Mouse (Mus musculus): ENCODE results near the gene Tigit.

Tigit gene

DNA sequence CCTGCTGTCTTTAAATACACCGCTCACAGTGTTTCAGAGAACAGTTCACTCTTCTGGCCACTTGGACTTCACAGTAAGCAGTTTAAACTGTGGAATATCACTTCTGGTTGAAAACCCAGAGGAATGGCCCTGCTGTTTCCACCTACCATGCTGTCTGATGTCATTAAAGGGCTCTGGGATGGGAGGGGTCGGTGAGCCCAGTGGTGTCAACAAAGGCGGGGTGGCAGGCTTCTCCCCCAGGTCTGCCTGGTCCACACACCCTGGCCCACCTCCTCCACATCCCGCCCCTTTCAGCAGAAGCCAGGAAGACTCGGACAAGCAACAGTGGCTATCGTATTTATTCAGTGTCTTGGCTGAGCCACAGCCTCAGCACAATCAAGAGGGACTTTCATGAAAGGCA, 44.7 kb downstream of the Tigit start:
- no peak for DNase-seq (ENCODE audit: low read depth, low spot score)

DNA sequence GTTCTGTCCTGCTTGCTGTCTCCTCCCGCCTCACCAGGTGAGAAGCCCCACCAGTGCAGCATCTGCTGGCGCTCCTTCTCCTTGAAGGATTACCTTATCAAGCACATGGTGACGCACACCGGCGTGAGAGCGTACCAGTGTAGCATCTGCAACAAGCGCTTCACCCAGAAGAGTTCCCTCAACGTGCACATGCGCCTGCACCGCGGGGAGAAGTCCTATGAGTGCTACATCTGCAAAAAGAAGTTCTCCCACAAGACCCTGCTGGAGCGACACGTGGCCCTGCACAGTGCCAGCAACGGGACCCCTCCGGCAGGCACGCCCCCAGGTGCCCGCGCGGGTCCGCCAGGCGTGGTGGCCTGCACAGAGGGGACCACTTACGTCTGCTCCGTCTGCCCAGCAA, 45.7 kb downstream of the Tigit start:
- DNase-seq (ENCODE audit: low read depth, low spot score), result no peak

DNA sequence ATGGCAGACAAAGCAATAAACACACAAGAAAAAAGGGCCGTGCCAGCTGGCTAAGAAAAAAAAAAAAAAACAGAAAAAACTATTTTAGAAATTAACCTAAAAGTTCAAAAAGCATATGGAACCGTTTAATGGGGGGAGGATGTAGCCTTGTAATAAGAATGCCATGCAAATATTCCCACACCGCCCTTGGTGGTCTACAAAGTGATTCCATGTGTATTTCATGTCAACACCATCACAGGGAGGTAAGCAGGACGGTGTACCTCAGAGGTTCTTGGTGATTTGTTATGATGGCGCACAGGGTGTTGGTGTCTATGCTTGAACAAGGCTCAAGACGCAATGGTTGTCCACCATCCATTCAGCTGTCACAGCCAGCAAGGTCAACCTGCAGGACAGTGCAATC, 46.6 kb downstream of the Tigit start:
- no peak for DNase-seq (ENCODE audit: low read depth, low spot score)

DNA sequence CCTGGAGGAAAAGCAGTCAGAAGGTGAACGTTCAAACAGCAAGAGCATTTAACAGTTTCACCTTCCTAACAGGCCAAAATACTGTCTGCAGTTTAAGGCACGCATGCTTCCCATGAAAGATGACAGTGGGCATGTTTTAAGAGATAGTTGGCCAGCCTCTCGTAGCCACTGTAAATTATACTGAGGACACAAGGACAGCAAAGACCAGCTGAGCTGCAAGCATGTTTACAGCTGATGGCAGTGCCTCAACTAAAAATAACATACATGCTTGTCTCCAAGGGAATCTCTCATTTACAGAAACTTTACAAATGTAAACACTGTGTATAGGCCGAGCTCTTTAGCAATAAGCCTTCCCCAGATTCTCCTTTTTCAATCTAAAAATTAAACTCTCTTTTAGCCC, 47.6 kb downstream of the Tigit start:
- no peak for DNase-seq (ENCODE audit: low read depth, low spot score)

DNA sequence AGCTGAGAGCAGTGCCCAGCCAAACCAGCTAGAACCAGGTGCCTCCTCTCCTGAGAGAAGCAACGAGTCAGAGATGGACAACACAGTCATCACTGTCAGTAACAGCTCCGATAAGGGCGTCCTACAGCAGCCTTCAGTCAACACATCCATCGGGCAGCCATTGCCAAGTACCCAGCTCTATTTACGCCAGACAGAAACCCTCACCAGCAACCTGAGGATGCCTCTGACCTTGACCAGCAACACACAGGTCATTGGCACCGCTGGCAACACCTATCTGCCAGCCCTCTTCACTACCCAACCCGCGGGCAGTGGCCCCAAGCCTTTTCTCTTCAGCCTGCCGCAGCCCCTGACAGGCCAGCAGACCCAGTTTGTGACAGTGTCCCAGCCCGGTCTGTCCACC, 53.6 kb downstream of the Tigit start:
- no peak for DNase-seq (ENCODE audit: low read depth, low spot score)

DNA sequence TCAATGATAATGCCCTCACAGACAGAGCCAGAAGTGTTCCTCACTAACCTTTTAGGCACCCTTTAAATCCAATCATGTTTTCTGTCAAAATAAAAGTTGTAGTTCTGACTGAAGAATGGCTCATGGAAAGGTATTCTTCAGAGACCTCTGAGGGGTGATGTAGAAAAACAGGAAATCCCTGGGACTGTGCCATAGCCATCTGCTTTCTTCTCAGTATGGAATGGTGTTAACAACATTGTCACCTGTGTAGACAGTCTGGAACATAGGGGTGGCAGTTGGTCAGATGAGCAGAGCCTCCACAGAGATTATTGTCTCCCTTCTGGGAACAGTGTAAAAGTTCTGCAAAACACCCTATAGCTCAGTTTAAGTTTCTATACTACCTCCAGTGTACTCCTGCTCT, 55.9 kb downstream of the Tigit start:
- no peak for DNase-seq (ENCODE audit: low read depth, low spot score)

DNA sequence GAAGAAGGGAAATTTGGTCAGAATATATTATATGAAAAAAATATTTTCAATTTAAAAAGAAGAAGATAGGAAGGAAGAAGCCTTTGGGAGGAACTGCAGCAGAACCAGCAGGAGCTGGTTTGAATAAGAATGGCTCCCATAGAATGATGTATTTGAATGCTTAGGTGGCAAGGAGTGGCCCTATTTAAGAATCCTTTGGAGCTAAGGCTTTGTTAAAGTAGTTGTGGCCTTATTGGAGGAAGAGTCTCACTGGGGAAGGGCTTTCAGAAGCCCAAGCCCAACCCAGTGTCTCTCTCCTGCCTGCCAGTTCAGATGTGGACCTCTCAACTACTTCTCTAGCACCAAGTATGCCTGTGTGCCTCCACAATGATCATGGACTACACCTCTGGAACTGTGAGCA, 56.9 kb downstream of the Tigit start:
- DNase-seq (ENCODE audit: low read depth, low spot score), result no peak

DNA sequence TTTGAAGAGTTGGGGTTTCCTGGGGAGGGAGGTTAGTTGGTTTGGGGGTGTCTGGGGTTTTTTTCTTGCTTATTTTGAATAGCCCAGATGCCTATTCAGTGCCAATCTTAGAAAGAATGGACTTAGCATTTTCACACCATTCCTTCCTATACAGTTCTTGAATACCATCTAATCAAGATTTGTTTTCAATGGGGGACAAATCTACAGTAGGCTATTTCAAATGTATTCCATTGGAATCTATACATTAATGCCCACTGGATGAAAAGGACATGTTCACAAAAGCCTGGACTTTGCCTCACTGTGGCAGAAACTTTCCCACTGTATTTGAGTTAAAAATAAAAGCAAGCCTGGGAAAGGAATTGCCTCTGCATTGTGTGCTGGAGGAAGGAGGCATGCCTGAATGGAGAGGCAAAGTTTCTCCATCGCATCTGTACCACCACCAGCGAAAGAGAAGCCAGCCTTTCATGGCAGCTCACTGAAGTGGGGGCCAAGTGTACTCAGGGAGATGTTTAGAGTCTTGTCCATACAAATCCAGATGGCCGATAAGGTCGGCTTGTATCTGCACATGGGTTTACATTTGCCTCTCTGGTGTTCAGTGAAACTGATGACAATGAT, 59.4 kb downstream of the Tigit start:
- no peak for DNase-seq (ENCODE audit: low read depth, low spot score)

DNA sequence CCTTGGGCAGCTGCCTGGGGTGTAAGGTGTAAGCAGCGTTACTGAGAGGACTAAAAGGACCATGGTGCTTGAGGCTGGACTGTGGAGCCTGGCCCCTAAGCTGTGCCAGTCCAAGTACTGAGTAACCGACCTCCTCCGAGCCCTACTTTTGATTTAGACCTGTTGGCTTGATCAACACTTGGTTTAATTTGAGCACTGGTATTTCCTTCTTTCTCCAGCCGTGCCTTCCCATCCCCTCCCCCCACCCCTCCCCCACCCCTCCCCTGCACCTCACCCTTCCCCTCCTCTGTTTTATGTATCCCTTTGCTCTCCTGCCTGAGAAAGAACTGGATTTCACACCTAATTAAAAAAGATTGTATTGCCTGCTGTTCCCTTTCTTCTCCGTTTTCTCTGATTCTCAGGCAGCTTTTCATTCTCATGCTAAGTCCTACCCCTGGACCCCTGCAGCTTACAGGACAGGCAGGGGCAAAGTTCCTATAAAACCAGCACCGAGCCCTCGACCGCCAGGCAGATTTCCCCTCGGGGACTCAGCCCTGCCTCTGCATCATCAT, 60.3 kb downstream of the Tigit start:
- peak; percentile 59 for DNase-seq (ENCODE audit: low read depth, low spot score)

DNA sequence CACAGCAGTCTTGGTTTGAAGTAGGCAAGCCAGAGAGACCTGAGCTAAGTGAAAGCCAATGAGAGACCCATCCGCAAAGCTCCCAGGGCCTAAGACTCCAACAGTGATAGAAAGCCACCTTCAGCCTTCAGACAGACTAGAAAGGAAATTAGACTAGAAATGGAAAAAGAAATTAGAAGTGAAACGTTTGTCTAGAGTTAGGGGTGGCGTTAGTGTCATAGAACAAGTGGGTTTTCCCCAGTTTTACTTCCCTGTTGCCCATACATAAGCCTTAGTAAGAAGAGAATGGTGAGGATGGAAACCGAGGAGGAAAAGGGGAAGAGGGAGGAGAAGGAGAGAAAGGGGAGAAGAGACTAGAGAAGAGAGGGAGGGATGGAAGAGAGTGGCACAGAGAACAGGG, 61.4 kb downstream of the Tigit start:
- DNase-seq (ENCODE audit: low read depth, low spot score), result no peak

DNA sequence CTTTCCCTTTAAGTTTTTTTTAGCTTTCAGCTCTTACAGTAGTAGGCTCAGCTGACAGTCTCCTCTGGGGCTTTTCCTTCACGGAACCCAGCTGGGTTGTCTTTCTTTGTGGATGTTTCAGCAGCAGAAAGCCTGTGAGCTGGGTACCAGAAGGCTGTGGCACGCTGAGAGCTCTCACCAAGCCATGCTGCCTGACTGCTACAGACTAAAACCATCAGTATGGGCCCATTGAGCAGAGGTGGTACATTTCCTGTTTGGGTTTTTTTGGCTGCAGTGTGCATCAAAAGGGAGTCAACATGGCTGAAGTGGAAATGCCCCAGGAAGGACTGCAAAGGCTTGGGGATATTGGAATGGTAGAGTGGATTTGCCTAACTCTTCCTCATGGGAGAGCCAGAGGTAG, 64.2 kb downstream of the Tigit start:
- no peak for DNase-seq (ENCODE audit: low read depth, low spot score)

All from WW6 (cell line).